Mouse (Mus musculus): ENCODE measurements around the gene Akap1. TPM values are rescaled to one million over a fixed set of nuclear protein-coding genes. Genes with fewer than 3 reads are reported as not detected.
A peak's percentile ranks its signal among the peaks of the same experiment; 100 is the strongest.
"Not testable (repeated sequence)": the region's sequence is repeated elsewhere in the genome, so short reads cannot be mapped to it uniquely, and the experiment has no call there.

Gene Akap1
- total RNA-seq (2015) (1.8 and 2.1 TPM in 2 replicates), total RNA-seq (2017) (2.3 and 6.6 TPM in 2 replicates)

DNA sequence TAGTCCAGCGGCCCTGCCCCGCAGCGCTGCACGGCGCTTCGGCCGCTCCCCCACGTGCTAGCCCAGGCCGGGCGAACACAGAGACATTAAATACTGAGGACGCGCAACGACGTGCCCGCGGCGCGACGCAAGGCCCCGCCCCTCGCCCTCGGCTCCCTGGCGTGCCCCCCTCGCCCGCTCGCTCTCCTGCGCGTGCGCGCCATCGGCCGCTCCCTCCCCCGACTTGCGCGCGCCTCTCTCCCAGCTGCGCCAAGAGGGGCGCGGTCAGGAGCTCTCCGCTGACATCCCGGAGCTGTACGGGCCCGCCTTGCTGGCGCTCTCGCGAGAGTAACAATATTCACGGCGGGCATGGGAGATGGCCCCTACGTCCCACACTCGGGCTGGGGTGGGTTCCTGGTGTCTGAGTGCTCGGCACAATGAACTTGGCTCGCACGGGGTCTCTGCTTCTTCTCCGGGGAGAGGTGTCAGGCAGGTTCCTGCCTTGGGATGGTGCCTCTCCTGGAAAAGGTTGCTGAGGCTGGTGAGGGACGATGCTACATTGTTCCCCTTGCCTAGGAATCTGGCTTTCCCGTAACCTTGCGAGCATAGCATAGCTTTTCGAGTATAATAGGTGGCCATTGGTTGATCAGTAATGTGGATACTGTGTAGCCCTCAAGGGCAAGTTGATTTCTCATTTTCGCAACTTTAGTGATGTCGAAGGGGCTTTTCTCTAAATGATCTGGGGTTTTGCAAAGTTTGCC lies at the start of gene Akap1:
Akap1 (minus strand) TSS at position 129 of the 740 bp plus-strand sequence.
- ATAC-seq (ENCODE audit: poor library complexity, severe bottlenecking), result peak; percentile 88

DNA sequence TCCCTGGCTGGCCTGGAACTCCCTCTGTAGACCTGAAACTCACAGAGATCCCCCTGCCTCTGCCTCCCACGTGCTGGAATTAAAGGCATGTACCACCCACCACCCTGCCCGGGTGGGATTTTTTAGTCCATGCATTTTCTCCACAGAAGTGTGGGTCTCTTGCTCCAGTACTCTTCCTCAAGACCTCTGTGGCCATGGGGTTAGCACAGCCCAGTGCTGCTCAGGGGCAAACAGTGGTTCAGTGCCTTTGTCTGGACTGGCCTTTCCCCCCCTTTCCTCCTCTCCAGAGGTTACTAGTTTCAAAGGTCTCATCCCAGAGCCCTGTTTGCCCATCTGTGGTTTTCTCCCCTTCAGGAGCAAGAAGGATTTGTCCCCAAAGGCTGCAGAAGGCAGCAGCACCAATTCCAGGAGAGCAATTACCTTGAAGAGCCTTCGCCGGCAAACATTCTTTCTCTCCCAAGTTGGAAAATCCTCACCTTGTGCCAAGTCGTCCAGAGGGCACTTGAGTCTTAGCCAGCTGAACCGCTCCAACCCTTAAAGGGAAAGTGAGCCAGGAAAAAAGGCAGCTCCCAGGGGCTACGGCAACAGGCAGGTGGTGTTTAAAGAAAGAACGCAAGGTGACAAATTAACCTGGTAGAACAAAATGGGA lies 45.1 kb upstream of the Akap1 start:
- no peak for ATAC-seq (ENCODE audit: poor library complexity, severe bottlenecking)

DNA sequence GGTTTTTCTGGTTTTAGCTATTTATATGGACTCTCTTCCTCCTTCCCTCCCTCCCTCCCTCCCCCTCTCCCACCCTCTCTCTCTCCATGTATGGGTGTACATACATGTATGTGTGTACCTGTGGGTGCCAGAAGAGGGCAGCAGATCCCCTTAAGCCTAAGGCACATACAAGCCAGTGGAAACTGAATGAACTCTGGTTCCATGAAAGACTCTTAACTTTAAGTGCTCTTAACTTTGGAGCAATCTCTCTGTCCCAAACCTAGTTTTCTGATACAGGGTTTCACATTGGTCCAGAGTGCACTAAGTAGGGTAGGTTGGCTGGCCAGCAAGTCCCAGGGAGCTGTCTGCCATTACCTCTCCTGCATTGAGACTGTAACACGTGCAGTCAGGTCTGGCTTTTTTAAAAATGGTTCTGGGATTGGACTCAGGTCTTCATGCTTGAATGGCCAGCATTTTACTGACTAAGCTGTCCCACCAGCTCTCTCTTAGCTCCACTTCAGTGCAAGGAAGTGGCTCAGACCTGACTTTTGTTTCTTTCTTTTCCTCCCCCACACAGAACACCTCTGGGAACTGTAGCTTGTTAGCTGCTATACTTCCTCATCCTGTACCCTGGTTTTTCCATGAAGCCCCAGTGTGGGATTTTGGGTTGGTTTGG lies 44.3 kb upstream of the Akap1 start:
- peak; percentile 82 for ATAC-seq (ENCODE audit: poor library complexity, severe bottlenecking)

DNA sequence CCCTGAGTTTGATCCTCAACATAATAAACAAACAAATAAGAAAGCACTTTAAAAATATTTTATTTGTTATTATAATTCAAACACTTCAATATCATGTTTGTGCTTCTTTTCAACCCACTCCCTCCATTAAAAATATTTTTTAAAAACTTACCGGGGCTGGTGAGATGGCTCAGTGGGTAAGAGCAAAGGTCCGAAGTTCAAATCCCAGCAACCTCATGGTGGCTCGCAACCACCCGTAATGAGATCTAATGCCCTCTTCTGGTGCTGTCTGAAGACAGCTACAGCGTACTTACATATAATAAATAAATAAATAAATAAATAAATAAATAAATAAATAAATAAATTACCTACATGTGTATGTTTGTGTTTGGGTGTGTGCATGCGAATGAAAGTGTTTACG lies 43.5 kb upstream of the Akap1 start:
- ATAC-seq (ENCODE audit: poor library complexity, severe bottlenecking), result no peak

DNA sequence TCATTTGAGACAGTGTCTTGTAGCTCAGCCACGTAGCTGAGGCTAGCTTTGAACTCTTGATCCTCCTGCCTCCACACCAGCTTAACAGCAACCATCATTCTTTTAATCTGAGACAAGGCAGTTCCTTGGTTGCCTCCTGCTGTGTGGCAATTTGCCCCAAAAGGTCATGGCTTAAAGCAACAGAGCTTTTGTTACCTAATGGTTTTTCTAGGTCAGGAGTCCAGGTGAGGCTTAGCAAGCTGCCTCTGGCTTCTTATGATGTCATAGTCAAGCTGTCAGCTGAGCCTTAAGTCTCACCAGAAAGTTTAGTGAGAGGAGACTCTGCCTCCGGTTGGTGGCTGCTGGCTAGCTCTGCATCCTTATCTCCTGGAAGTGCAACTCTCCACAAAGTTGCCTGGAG lies 41.2 kb upstream of the Akap1 start:
- ATAC-seq (ENCODE audit: poor library complexity, severe bottlenecking), result no peak

DNA sequence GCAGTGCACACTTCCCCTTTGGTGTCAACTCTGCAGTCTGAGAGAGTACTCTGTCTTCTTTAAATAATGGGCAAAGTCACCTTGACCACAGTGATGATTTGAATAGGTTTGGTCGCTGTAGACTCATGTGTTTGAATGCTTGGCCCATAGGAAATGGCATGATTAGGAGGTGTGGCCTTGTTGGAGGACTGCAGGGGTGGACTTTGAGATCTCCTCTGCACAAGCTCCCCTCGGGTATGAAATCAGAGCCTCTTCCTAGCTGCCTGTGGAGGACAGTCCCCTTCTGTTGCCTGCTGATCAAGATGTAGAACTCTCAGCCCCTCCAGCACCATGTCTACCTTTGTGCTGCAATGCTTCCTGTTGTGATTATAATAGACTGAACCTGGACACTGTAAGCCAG lies 39.7 kb upstream of the Akap1 start:
- no peak for ATAC-seq (ENCODE audit: poor library complexity, severe bottlenecking)

DNA sequence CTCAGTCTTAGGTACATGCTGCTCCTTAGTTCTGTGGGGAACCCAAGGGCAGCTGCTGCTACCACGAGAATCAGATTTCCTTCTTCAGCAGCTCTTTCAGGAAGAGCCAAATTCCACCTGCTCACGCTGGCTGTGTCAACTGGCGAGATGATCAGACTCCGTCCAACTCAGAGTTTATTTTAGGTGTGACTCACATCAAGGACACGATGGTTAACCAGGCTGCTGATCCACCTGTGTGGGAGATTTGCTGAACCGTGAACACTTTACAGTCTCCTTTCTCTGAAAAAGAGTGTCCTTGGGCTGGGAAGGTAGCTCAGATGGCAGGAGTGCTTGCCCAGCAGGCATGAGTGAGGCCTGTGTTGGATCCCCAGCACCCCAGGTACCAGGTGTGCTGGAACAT lies 38.4 kb upstream of the Akap1 start:
- no peak for ATAC-seq (ENCODE audit: poor library complexity, severe bottlenecking)

DNA sequence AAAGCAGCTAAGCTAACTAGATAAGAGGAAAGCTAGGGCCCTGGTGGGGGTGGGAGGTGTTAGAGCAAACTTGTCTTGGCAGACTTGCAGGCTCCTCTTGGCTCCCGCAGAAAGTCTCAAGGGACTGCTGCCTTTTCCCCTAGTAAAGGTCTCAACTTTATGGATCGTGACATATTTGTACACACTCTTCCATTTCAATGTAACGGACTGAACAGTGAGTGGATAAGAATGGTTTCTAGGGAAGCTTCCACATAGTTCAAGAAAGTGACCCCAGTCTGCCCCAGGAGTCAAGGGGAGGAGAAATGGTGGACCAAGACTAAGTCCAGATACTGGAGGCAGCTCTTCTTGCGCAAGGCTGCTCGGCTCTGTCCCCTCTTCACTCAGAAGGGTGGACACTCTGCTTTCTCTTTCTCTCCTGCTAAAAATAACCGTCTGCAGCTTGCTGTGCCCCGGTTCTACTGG lies 37.0 kb upstream of the Akap1 start:
- no peak for ATAC-seq (ENCODE audit: poor library complexity, severe bottlenecking)

DNA sequence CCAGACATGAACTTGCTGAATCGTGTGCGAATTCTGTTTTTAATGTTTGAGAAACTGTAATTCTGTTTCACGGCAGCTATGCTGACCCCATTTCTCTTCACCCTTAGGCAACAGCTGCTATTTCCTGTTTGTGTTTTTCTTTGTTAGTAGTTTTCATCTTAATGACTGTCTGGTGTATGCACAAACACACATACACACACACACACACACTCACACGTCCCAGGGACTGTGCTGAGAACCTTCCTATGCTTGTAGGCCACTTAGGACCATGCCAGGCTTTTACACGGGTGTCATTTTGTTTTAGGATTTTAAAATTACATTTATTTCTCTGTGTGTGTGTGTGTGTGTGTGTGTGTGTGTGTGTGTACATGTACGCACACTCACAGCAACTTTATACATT lies 35.2 kb upstream of the Akap1 start:
- ATAC-seq (ENCODE audit: poor library complexity, severe bottlenecking), result no peak

DNA sequence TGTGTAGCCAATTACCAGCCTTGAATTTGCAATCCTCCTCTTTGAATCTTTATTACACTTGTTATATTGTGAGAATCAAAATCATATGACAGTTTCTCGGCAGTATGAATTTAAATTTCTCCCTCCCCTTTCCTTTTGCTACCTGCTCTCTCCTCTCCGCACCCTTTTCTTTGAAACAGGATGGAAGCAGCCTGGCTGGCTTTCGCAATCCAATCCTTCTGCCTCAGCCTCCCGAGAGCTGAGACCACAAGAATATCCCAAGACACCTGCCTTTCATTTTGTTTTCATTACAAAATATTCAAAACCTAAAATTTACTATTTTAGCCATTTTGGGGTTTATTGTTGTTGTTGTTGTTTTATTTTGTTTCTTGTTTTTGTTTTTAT lies 34.0 kb upstream of the Akap1 start:
- ATAC-seq (ENCODE audit: poor library complexity, severe bottlenecking), result no peak

DNA sequence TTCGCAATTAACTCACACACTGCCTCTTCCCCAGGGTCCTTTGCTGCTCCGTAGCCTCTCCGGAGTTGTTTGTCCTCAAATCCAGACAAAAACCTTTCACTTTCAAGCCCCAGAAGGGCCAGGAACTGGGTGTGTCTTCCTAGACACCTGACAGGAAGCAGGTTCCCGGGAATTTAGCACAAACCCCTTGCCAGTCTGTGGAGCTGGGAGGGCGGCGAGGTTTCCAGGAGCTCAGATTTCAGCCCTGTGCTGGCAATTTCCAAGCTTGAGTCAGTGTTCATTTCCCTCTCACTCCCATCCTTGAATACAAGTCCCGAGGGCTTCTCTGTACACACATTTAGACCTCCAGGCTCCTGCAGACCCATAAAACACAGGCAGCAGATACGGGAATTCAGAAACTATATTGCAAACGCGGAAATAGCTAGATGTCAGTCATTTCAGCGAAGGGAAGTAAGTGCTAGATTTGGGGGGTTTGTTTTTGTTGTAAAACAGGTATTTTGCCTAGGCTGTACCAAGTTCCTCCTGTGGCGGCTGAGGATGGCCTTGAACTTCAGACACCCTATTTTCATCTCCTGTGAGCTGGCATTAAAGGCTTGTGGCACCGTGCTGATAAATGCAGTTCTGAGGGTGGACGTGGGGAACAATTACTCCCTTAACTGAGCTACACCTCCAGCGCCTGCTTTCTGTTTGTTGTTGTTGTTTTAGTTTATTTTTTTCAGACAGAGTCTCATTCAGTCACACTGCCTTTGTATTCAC lies 33.4 kb upstream of the Akap1 start:
- no peak for ATAC-seq (ENCODE audit: poor library complexity, severe bottlenecking)

DNA sequence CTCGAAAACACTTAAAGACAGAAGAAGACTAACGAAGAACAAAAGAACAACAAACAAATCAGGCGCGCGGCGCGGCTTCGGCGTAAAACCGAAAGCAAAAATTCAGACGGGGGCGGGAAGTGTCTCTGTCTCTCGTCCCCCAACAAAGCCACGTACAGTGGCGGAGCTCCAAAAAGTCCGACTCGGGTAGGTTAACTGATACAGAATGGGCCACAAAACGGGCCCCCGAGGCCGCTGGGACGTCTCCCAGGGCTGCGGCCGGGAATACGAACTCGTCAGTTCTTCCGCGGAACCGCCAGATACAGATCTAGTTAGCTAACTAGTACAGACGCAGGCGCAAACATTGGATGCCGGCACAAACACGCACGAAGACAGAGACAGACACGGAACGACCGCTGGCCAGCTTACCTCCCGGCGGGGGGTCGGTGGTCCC lies 31.4 kb upstream of the Akap1 start:
- not testable (repeated sequence) for ATAC-seq (ENCODE audit: poor library complexity, severe bottlenecking)

DNA sequence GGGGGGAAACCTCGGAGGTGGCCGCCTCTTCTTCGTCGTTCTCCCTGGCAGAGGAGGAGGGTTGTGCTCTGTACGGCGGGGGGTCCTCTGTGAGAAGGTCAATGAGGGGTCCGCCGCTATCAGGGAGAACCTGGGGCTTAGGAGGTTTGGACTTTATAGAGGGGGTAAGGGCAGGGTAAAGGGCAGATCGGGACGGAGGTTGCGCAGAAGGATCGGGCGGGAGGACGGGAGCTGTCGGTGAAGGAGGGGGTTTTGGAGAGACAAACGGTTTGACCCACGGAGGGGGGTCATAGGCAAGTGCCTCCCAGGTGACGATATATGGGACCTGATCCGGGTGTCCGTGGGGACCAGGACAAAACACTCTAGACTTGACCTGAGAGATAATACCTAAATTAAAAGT lies 30.8 kb upstream of the Akap1 start:
- not testable (repeated sequence) for ATAC-seq (ENCODE audit: poor library complexity, severe bottlenecking)

DNA sequence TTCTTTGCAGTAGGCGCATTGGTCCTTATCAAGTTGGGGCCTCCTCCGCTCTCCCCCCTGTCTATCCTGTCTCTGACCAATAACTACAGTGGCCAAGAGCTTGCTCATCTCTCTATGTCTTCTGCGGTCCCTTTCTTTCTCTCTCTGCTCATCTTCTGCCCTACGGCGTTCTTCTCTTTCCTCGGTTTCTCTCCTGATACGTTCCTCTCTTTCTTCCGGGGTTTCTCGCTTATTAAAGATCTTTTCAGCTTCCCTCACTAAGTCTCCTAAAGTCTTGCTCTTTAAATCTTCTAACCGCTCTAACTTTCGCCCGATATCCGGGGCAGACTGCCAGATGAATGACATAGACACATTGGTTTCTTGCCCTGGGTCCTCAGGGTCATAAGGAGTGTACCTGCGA lies 29.9 kb upstream of the Akap1 start:
- ATAC-seq (ENCODE audit: poor library complexity, severe bottlenecking), result not testable (repeated sequence)

DNA sequence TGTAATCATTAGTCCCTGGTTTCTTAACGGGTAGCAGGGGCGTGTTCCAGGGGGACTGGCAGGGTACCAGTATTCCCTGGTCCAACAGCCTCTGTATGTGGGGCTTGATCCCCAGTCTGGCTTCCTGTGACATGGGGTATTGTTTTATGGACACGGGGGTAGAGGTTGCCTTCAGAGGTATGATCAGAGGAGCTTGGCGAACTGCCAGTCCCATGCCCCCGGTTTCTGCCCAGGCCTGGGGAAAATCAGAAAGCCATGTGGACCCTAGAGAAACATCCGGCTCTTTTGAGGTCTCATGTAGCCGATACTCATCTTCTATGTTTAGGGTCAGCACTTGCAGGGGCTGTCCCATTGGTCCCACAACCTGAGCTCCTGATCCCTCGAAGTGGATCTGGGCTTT lies 29.1 kb upstream of the Akap1 start:
- not testable (repeated sequence) for ATAC-seq (ENCODE audit: poor library complexity, severe bottlenecking)

DNA sequence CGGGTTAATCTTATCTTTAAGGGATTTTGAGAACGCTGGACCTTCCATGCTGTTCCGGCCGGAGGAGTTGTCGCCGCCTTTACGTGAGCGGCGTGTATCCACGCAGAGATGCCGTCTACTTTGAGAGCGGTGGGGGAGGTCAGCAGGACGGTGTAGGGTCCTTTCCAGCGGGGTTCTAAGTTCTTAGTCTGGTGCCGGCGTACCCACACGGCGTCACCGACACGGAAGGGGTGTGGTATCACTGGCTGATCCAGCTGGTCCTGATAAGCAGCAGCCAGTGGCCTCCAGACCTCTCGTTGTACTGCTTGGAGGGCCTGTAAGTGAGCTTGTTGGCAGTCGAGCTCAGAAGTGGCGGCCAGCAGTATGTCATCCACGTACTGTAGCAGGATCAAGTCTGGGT lies 28.4 kb upstream of the Akap1 start:
- ATAC-seq (ENCODE audit: poor library complexity, severe bottlenecking), result not testable (repeated sequence)

DNA sequence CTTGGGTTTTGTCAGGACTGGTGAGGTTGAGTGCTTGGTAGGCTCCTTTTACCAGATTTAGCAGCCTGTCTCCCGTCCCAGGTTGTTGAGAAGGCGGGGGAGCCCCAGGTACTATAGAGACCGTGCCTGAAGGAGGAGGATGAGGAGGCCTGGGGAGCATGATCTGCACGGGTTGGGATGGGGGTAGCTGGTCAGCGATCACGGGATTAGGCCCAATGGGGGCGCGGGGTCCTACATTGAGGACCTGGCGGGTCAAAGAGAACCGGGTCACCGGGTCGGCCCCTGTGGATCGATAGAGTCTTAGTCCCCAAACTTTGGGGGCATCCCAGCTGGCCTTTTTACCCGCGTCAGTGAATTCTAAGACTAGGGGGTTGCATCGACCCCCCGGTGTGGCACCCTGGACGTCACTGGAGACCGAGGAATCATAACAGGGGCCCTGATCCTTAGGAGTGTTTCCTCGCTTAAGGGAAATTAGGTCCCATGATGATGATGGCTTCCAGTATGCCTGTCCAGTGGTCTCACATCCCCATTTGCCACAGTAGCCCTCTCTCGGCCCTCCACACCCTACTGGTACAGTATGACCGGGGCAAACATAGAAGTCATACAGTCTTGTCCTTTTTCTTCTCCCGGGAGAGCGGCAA lies 27.7 kb upstream of the Akap1 start:
- ATAC-seq (ENCODE audit: poor library complexity, severe bottlenecking), result not testable (repeated sequence)

DNA sequence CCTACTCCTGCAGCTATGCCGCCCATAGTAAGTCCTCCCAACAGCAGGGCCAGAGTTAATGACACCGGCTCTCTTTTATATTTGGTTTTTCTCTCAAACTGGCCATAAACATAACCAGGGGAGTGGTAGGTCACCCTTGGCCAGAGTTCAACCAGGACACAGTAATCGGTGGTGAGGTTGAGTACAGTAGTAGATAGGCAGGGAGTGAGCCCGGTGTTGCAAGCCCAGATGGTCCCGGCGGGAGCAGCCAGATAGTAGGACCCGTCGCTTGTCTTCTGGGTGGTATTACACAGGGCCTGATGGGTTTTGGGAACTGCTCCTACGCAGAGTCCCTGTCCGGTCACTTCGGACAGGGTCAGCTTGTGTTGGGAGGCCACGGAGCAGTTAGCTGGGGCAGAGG lies 27.1 kb upstream of the Akap1 start:
- not testable (repeated sequence) for ATAC-seq (ENCODE audit: poor library complexity, severe bottlenecking)

DNA sequence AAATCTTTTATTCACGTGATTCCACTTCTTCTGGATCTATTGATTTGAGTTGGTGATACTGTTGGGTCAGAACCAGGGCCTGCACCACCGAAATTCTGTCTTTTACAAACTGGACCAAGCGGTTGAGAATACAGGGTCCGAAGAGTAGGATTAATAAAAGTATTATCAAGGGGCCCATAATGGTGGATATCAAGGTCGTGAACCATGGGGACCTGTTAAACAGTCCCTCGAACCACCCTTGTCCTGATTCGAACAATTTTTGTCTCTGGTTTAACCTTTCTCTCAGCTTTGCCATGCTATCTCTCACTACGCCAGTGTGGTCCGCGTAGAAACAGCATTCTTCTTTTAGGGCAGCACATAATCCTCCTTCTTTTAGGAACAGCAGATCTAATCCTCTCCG lies 26.5 kb upstream of the Akap1 start:
- ATAC-seq (ENCODE audit: poor library complexity, severe bottlenecking), result not testable (repeated sequence)

DNA sequence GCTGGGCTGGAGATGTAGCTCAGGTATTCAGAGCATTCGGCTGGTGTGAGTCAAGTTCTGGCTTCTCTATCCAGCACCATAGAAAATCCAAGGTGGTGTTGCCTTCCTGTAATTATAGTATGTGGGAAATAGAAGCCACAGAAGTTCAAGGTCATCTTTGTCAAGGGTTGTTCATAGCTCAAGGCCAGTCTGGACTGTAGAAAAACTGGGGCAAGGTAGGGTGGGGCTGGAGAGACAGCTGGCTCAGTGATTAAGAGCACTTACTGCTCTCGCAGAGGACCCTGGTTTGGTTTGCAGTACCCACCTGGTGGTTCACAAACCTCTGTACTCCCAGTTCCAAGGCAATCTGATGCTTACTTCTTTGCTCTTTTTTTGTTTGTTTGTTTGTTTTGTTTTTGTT lies 24.6 kb upstream of the Akap1 start:
- no peak for ATAC-seq (ENCODE audit: poor library complexity, severe bottlenecking)
